Comparison of ENCODE assay signal across 32 mouse cellular contexts in the genomic region with DNA sequence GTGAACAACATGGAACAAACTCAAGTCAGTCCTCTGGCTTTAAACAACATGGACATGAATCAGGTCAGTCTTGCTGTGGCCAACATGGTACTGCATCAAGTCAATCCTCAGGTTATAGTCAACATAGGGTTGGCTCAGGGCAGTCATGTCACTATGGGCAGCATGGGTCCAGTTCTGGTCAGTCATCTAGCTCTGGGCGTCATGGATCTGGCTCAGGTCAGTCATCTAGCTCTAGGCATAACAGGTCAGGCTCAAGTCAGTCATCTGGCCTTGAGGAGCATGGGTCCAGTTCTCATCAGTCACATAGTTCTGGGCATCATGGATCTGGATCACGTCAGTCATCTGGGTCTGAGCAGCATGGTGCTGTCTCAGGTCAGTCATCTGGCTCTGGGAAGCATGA. TPM values are rescaled to one million over a fixed set of nuclear protein-coding genes. Genes with fewer than 3 reads are reported as not detected.
A peak's percentile ranks its signal among the peaks of the same experiment; 100 is the strongest.
DNase-seq lines count a peak whose midpoint lies in the region; ATAC-seq lines count a peak whose summit lies in the region.
"Had no signal": no experiment of that assay in that cellular context is flagged by ENCODE, and none has a peak within 500 bp of the region (broad histone marks: within the 10 kb centered on the region; RNA-seq: fewer than 3 reads in every experiment).

No protein-coding gene starts in this region.

- WGBS in heart, embryonic 11.5 days (ENCODE audit: insufficient replicate concordance): 76% methylated on average over 2 of the region's 2 CpGs
- 81% methylated on average over 2 of the region's 2 CpGs for WGBS in kidney, embryonic 16.5 days
- WGBS in midbrain, embryonic 11.5 days: 70% methylated on average over 2 of the region's 2 CpGs
- 89% methylated on average over 2 of the region's 2 CpGs for WGBS in midbrain, embryonic 13.5 days

- no peak overlapping the region for H3K4me3 ChIP-seq in heart, embryonic 11.5 days (ENCODE audit: low read depth, low read length)
- H3K4me3 ChIP-seq in kidney, embryonic 16.5 days (ENCODE audit: low read length): no peak overlapping the region
- H3K4me3 ChIP-seq in midbrain, embryonic 11.5 days (ENCODE audit: low read depth, low read length): no peak overlapping the region
- no peak overlapping the region for H3K4me3 ChIP-seq in midbrain, embryonic 13.5 days (replicated peaks)
- H3K4me3 ChIP-seq: forebrain, embryonic 10.5 days; forebrain, embryonic 13.5 days; hindbrain, embryonic 13.5 days had no signal

- no peak overlapping the region for H3K9ac ChIP-seq in heart, embryonic 11.5 days (ENCODE audit: low read depth, low read length)
- no peak overlapping the region for H3K9ac ChIP-seq in kidney, embryonic 16.5 days (replicated peaks; ENCODE audit: low read length)
- H3K9ac ChIP-seq in midbrain, embryonic 11.5 days (ENCODE audit: low read length): no peak overlapping the region
- no peak overlapping the region for H3K9ac ChIP-seq in midbrain, embryonic 13.5 days (replicated peaks)
- H3K9ac ChIP-seq: forebrain, embryonic 13.5 days; hindbrain, embryonic 13.5 days had no signal

- no peak overlapping the region for H3K27ac ChIP-seq in heart, embryonic 11.5 days (ENCODE audit: low read depth, low read length)
- H3K27ac ChIP-seq in kidney, embryonic 16.5 days (ENCODE audit: low read length): no peak overlapping the region
- H3K27ac ChIP-seq in midbrain, embryonic 11.5 days (ENCODE audit: low read depth, low read length): no peak overlapping the region
- H3K27ac ChIP-seq in midbrain, embryonic 13.5 days: no peak overlapping the region
- H3K27ac ChIP-seq: forebrain, embryonic 10.5 days; forebrain, embryonic 13.5 days; hindbrain, embryonic 13.5 days; hindbrain, postnatal 0 days had no signal

- no peaks in the 10 kb centered on the region for H3K36me3 ChIP-seq in heart, embryonic 11.5 days (ENCODE audit: control insufficient read depth, insufficient read depth, low read length)
- no peaks in the 10 kb centered on the region for H3K36me3 ChIP-seq in kidney, embryonic 16.5 days (ENCODE audit: insufficient read depth, low read length)
- H3K36me3 ChIP-seq in midbrain, embryonic 11.5 days (ENCODE audit: control insufficient read depth, insufficient read depth, low read length): no peaks in the 10 kb centered on the region
- no peaks in the 10 kb centered on the region for H3K36me3 ChIP-seq in midbrain, embryonic 13.5 days
- H3K36me3 ChIP-seq: forebrain, embryonic 10.5 days; G1E; hindbrain, embryonic 13.5 days had no signal

- H3K4me2 ChIP-seq in heart, embryonic 11.5 days: no peak overlapping the region
- no peak overlapping the region for H3K4me2 ChIP-seq in kidney, embryonic 16.5 days (replicated peaks; ENCODE audit: low read depth, low read length)
- H3K4me2 ChIP-seq in midbrain, embryonic 11.5 days: no peak overlapping the region
- H3K4me2 ChIP-seq in midbrain, embryonic 13.5 days (replicated peaks): no peak overlapping the region
- H3K4me2 ChIP-seq: forebrain, embryonic 13.5 days; hindbrain, embryonic 13.5 days had no signal

- 0 out of 2 replicates have a peak, but pooled peaks have one; percentile 42 for ATAC-seq in heart, embryonic 11.5 days (replicated peaks; ENCODE audit: insufficient number of reproducible peaks, low FRiP score, low TSS enrichment)
- ATAC-seq in kidney, embryonic 16.5 days (ENCODE audit: low FRiP score, low TSS enrichment): 0 out of 2 replicates have a peak, but pooled peaks have one; percentile 15
- ATAC-seq in midbrain, embryonic 11.5 days (ENCODE audit: low FRiP score): 0 out of 2 replicates have a peak, but pooled peaks have one; percentile 30
- no peak for ATAC-seq in midbrain, embryonic 13.5 days
- ATAC-seq in neutrophil, adult 5-6 weeks (ENCODE audit: extremely low read depth, insufficient number of reproducible peaks, low FRiP score, poor library complexity, severe bottlenecking): peak; percentile 23; the same call in 1 of the 2 replicates
- ATAC-seq: forebrain, embryonic 13.5 days; forebrain, embryonic 16.5 days; hindbrain, postnatal 0 days; inflammation-experienced regulatory T-cells, adult 6 months; Patski had no signal

- no peaks in the 10 kb centered on the region for H3K4me1 ChIP-seq in heart, embryonic 11.5 days (ENCODE audit: control insufficient read depth, insufficient read depth, low read length)
- no peaks in the 10 kb centered on the region for H3K4me1 ChIP-seq in kidney, embryonic 16.5 days (ENCODE audit: insufficient read depth, low read length)
- H3K4me1 ChIP-seq in midbrain, embryonic 11.5 days (ENCODE audit: control insufficient read depth, insufficient read depth, low read length): no peaks in the 10 kb centered on the region
- H3K4me1 ChIP-seq in midbrain, embryonic 13.5 days (replicated peaks): no peaks in the 10 kb centered on the region
- H3K4me1 ChIP-seq: forebrain, embryonic 10.5 days; forebrain, embryonic 13.5 days; hindbrain, embryonic 13.5 days had no signal

- peaks cover 3% of the 10 kb centered on the region for H3K9me3 ChIP-seq in heart, embryonic 11.5 days (replicated peaks; ENCODE audit: control insufficient read depth, low read length)
- H3K9me3 ChIP-seq in kidney, embryonic 16.5 days (ENCODE audit: low read length): peaks cover 17% of the 10 kb centered on the region
- H3K9me3 ChIP-seq in midbrain, embryonic 11.5 days (ENCODE audit: control insufficient read depth, low read length): peaks cover 10% of the 10 kb centered on the region; the same call in 1 of the 2 replicates
- H3K9me3 ChIP-seq in midbrain, embryonic 13.5 days: peaks cover 23% of the 10 kb centered on the region

- no peak for DNase-seq in heart, adult 9 months (ENCODE audit: low spot score in 2 of 2)
- DNase-seq in kidney, adult 8-10 months: no peak
- DNase-seq in midbrain, embryonic 11.5 days (ENCODE audit: low spot score, missing footprints): no peak
- DNase-seq: adrenal gland, postnatal 10 days; adrenal gland, postnatal 36 days; B cell, adult 2 months; cerebellum, adult 18-20 months; cerebellum, adult 9-10 months; cerebellum, postnatal 14 days; gastrocnemius, postnatal 10 days; gastrocnemius, postnatal 36 days had no signal

- no peaks in the 10 kb centered on the region for H3K27me3 ChIP-seq in heart, embryonic 11.5 days (ENCODE audit: control insufficient read depth, insufficient read depth, low read length)
- no peaks in the 10 kb centered on the region for H3K27me3 ChIP-seq in kidney, embryonic 16.5 days (ENCODE audit: insufficient read depth, low read length)
- no peaks in the 10 kb centered on the region for H3K27me3 ChIP-seq in midbrain, embryonic 11.5 days (ENCODE audit: control insufficient read depth, insufficient read depth, low read length)
- H3K27me3 ChIP-seq in midbrain, embryonic 13.5 days: no peaks in the 10 kb centered on the region
- H3K27me3 ChIP-seq: CH12.LX; forebrain, embryonic 13.5 days; hindbrain, embryonic 13.5 days; Patski had no signal

RNA-seq across cellular contexts. Expression of a gene that starts 4.9 kb away (rescaled TPM):
- polyA plus RNA-seq in heart, embryonic 11.5 days (2014; fragmentation: Nextera tagmentation; extraction: Ambion mirVana): not detected in 2 replicates
- not detected in 2 replicates for polyA plus RNA-seq in kidney, embryonic 16.5 days (2015; fragmentation: Nextera tagmentation; extraction: Ambion mirVana)
- polyA plus RNA-seq in midbrain, embryonic 11.5 days (2014; fragmentation: Nextera tagmentation; extraction: Ambion mirVana): not detected in 2 replicates
- not detected in 2 replicates for polyA plus RNA-seq in midbrain, embryonic 13.5 days (2015; fragmentation: Nextera tagmentation; extraction: Ambion mirVana)
- 0.12 TPM in 1 of 2 replicates, not detected in the other for total RNA-seq in neutrophil, adult 5-6 weeks (2017)
- total RNA-seq: adrenal gland, adult 18-20 months; adrenal gland, postnatal 10 days; adrenal gland, postnatal 36 days; CH12.LX; gastrocnemius, adult 18-20 months; gastrocnemius, postnatal 10 days; gastrocnemius, postnatal 36 days; granulocyte monocyte progenitor cell, adult 5-6 weeks; heart, adult 8-10 months; heart, postnatal 25 days; hematopoietic stem cell, adult 5-6 weeks had no signal
- polyA plus RNA-seq: forebrain, embryonic 10.5 days; forebrain, embryonic 13.5 days; forebrain, embryonic 16.5 days; G1E; heart, embryonic 14.5 days; heart, postnatal 0 days; hindbrain, embryonic 13.5 days; hindbrain, postnatal 0 days; inflammation-experienced regulatory T-cells, adult 6 months had no signal

RNA-seq across cellular contexts. Expression of a gene that starts 57.4 kb away (rescaled TPM):
- not detected in 2 replicates for polyA plus RNA-seq in heart, embryonic 11.5 days (2014; fragmentation: Nextera tagmentation; extraction: Ambion mirVana)
- polyA plus RNA-seq in kidney, embryonic 16.5 days (2015; fragmentation: Nextera tagmentation; extraction: Ambion mirVana): not detected in 2 replicates
- polyA plus RNA-seq in midbrain, embryonic 11.5 days (2014; fragmentation: Nextera tagmentation; extraction: Ambion mirVana): not detected in 2 replicates
- polyA plus RNA-seq in midbrain, embryonic 13.5 days (2015; fragmentation: Nextera tagmentation; extraction: Ambion mirVana): not detected in 2 replicates
- total RNA-seq in neutrophil, adult 5-6 weeks (2017): not detected in 2 replicates
- total RNA-seq: adrenal gland, adult 18-20 months; adrenal gland, postnatal 10 days; adrenal gland, postnatal 36 days; CH12.LX; gastrocnemius, adult 18-20 months; gastrocnemius, postnatal 10 days; gastrocnemius, postnatal 36 days; granulocyte monocyte progenitor cell, adult 5-6 weeks; heart, adult 8-10 months; heart, postnatal 25 days; hematopoietic stem cell, adult 5-6 weeks; hindbrain, postnatal 0 days had no signal
- polyA plus RNA-seq: forebrain, embryonic 10.5 days; forebrain, embryonic 13.5 days; forebrain, embryonic 16.5 days; G1E; heart, embryonic 14.5 days; heart, postnatal 0 days; hindbrain, embryonic 13.5 days; hindbrain, postnatal 0 days; inflammation-experienced regulatory T-cells, adult 6 months; Patski had no signal
